In genomic region chr10:44299165-44299564, GRCm38 (mm10) we compare ENCODE assay signal across 14 mouse cellular contexts.
"Had no signal": no experiment of that assay in that cellular context is flagged by ENCODE, and none has a peak within 500 bp of the region (broad histone marks: within the 10 kb centered on the region; RNA-seq: fewer than 3 reads in every experiment).

No protein-coding gene starts in this region.

- H3K4me2 ChIP-seq: limb, embryonic 13.5 days; liver, embryonic 15.5 days; midbrain, embryonic 12.5 days; neural tube, embryonic 13.5 days had no signal

- ATAC-seq: midbrain, embryonic 16.5 days had no signal

- H3K9me3 ChIP-seq: limb, embryonic 13.5 days; liver, embryonic 15.5 days; midbrain, embryonic 12.5 days; neural tube, embryonic 13.5 days had no signal

- H3K4me1 ChIP-seq: limb, embryonic 13.5 days; liver, embryonic 15.5 days; midbrain, embryonic 12.5 days; neural tube, embryonic 13.5 days had no signal

- H3K27me3 ChIP-seq: limb, embryonic 13.5 days; liver, embryonic 15.5 days; midbrain, embryonic 12.5 days; neural tube, embryonic 13.5 days had no signal

- H3K4me3 ChIP-seq: layer of hippocampus, adult 2 months; limb, embryonic 13.5 days; liver, embryonic 15.5 days; midbrain, embryonic 12.5 days; neural tube, embryonic 13.5 days had no signal

- DNase-seq: kidney, adult 11 months; kidney, postnatal 10 days; kidney, postnatal 4 days; left cerebral cortex, postnatal 4 days; retina, postnatal 1 day; right cerebral cortex, postnatal 14 days; thymus, postnatal 4 days had no signal

- H3K9ac ChIP-seq: limb, embryonic 13.5 days; liver, embryonic 15.5 days; midbrain, embryonic 12.5 days; neural tube, embryonic 13.5 days had no signal

- H3K27ac ChIP-seq: layer of hippocampus, adult 2 months; limb, embryonic 13.5 days; liver, embryonic 15.5 days; midbrain, embryonic 12.5 days; neural tube, embryonic 13.5 days; stomach, postnatal 0 days had no signal
